In the genomic region with DNA sequence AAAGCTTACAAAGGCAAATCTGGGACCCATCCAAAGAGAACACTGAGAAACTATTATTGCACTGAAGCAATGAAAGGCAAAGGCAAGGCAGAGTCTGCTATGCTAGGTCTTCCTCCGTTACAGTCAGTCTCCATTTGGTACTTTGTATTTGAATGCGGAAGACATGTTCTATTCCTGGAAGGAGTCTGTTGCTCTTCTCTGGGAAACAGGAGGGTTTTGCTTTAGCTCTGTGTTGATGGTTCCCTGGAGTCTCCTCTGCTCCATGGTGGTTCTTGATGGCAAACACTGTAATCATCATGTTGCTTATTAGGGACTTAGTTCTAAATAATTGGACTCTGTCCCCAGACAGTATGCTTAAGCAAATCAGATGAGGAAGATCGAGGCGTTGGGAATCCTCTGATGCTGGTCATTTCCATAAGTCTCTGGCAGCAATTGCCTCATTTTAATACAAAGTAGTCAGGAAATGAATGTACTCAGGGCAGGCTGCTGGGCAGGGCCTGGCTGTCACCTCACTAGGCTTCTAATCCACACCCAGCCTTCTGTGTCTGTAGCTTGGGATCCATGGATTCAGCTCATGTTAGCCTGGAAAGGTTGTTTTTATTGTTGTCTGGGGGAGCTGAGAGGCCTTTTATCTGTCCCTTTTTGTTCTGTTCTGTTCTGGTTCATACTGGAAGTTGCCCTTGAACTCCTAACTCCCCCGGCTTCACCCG, we compare ENCODE assay signal across 29 mouse cellular contexts.
A peak's percentile ranks its signal among the peaks of the same experiment; 100 is the strongest.
DNase-seq lines count a peak whose midpoint lies in the region; ATAC-seq and TF ChIP-seq lines count a peak whose summit lies in the region.
"Had no signal": no experiment of that assay in that cellular context is flagged by ENCODE, and none has a peak within 500 bp of the region (broad histone marks: within the 10 kb centered on the region; RNA-seq: fewer than 3 reads in every experiment).

No protein-coding gene starts in this region.

- WGBS in midbrain, postnatal 0 days = 59% methylated on average over 6 of the region's 6 CpGs
- WGBS in midbrain, embryonic 11.5 days = 81% methylated on average over 6 of the region's 6 CpGs
- 55% methylated on average over 6 of the region's 6 CpGs for WGBS in neural tube, embryonic 15.5 days

- no peak for DNase-seq in frontal cortex, postnatal 25 days (ENCODE audit: low spot score in 2 of 2)
- DNase-seq in midbrain, postnatal 0 days (ENCODE audit: low spot score) = peak; percentile 13
- no peak for DNase-seq in midbrain, embryonic 11.5 days (ENCODE audit: low spot score, missing footprints)
- peak; percentile 79 for DNase-seq in R1 (ENCODE audit: low read depth, low spot score)
- DNase-seq in spleen, postnatal 10 days (ENCODE audit: low spot score in 2 of 2) = no peak
- DNase-seq: adrenal gland, postnatal 14 days; cerebellum, adult 11-12 months; cerebellum, adult 9-11 months; embryo, embryonic 11 days; gastrocnemius, postnatal 14 days; heart, postnatal 14 days; kidney, adult 2 months; kidney, postnatal 36 days; lung, embryonic 14.5 days; lung, postnatal 14 days; spleen, adult 18-20 months; thymus, postnatal 4 days had no signal

- H3K9ac ChIP-seq in midbrain, postnatal 0 days (replicated peaks; ENCODE audit: low read length, poor library complexity, severe bottlenecking) = no peak overlapping the region
- H3K9ac ChIP-seq in midbrain, embryonic 11.5 days (ENCODE audit: low read length) = no peak overlapping the region
- no peak overlapping the region for H3K9ac ChIP-seq in neural tube, embryonic 15.5 days (replicated peaks)
- H3K9ac ChIP-seq: embryonic facial prominence, embryonic 13.5 days; limb, embryonic 12.5 days; liver, embryonic 15.5 days; lung, embryonic 14.5 days; midbrain, embryonic 12.5 days had no signal

- ATAC-seq in frontal cortex, adult (ENCODE audit: low TSS enrichment) = peak; percentile 59; the same call in 1 of the 2 replicates
- ATAC-seq in midbrain, postnatal 0 days (ENCODE audit: low FRiP score) = no peak
- no peak for ATAC-seq in midbrain, embryonic 11.5 days (ENCODE audit: low FRiP score)
- ATAC-seq in neural tube, embryonic 15.5 days (ENCODE audit: low FRiP score) = peak; percentile 61; the same call in 1 of the 2 replicates
- ATAC-seq: forebrain, embryonic 16.5 days had no signal

- H3K4me1 ChIP-seq in midbrain, postnatal 0 days (ENCODE audit: insufficient read depth, low read length) = no peaks in the 10 kb centered on the region
- 0 out of 2 replicates have a peak, but pooled peaks cover 3% of the 10 kb centered on the region for H3K4me1 ChIP-seq in midbrain, embryonic 11.5 days (ENCODE audit: control insufficient read depth, insufficient read depth, low read length)
- peaks cover 8% of the 10 kb centered on the region; the same call in 1 of the 2 replicates for H3K4me1 ChIP-seq in neural tube, embryonic 15.5 days
- H3K4me1 ChIP-seq: embryonic facial prominence, embryonic 13.5 days; hindbrain, embryonic 10.5 days; limb, embryonic 12.5 days; liver, embryonic 15.5 days; midbrain, embryonic 12.5 days had no signal

- H3K4me2 ChIP-seq in midbrain, postnatal 0 days (ENCODE audit: low read depth, low read length, poor library complexity, severe bottlenecking) = no peak overlapping the region
- H3K4me2 ChIP-seq in midbrain, embryonic 11.5 days = no peak overlapping the region
- H3K4me2 ChIP-seq in neural tube, embryonic 15.5 days = no peak overlapping the region
- H3K4me2 ChIP-seq: embryonic facial prominence, embryonic 13.5 days; limb, embryonic 12.5 days; liver, embryonic 15.5 days; lung, embryonic 14.5 days; midbrain, embryonic 12.5 days had no signal

- no peaks in the 10 kb centered on the region for H3K27me3 ChIP-seq in midbrain, postnatal 0 days (ENCODE audit: insufficient read depth, low read length)
- H3K27me3 ChIP-seq in midbrain, embryonic 11.5 days (ENCODE audit: control insufficient read depth, insufficient read depth, low read length) = no peaks in the 10 kb centered on the region
- no peaks in the 10 kb centered on the region for H3K27me3 ChIP-seq in neural tube, embryonic 15.5 days (replicated peaks)
- H3K27me3 ChIP-seq: embryonic facial prominence, embryonic 13.5 days; limb, embryonic 12.5 days; liver, embryonic 15.5 days; midbrain, embryonic 12.5 days had no signal

- no peak overlapping the region for H3K4me3 ChIP-seq in midbrain, postnatal 0 days (ENCODE audit: low read depth, low read length)
- no peak overlapping the region for H3K4me3 ChIP-seq in midbrain, embryonic 11.5 days (ENCODE audit: low read depth, low read length)
- H3K4me3 ChIP-seq in neural tube, embryonic 15.5 days (replicated peaks) = no peak overlapping the region
- H3K4me3 ChIP-seq: embryonic facial prominence, embryonic 13.5 days; erythroblast, embryonic 14.5 days; hindbrain, embryonic 10.5 days; layer of hippocampus, adult 2 months; left cerebral cortex, adult 2 months; limb, embryonic 12.5 days; liver, embryonic 15.5 days; midbrain, embryonic 12.5 days had no signal

- no peaks in the 10 kb centered on the region for H3K36me3 ChIP-seq in midbrain, postnatal 0 days (ENCODE audit: insufficient read depth, low read length)
- H3K36me3 ChIP-seq in midbrain, embryonic 11.5 days (ENCODE audit: control insufficient read depth, insufficient read depth, low read length) = no peaks in the 10 kb centered on the region
- H3K36me3 ChIP-seq in neural tube, embryonic 15.5 days = no peaks in the 10 kb centered on the region
- H3K36me3 ChIP-seq: embryonic facial prominence, embryonic 13.5 days; hindbrain, embryonic 10.5 days; limb, embryonic 12.5 days; liver, embryonic 15.5 days; midbrain, embryonic 12.5 days had no signal

- no peak for TF ChIP-seq CTCF in midbrain, postnatal 0 days (IDR thresholded peaks at IDR 0.05)

- H3K27ac ChIP-seq in midbrain, postnatal 0 days (ENCODE audit: low read depth, low read length) = no peak overlapping the region
- no peak overlapping the region for H3K27ac ChIP-seq in midbrain, embryonic 11.5 days (ENCODE audit: low read depth, low read length)
- 0 out of 2 replicates have a peak overlapping the region, but pooled peaks have one; percentile 45 for H3K27ac ChIP-seq in neural tube, embryonic 15.5 days (replicated peaks)
- H3K27ac ChIP-seq: embryonic facial prominence, embryonic 13.5 days; hindbrain, embryonic 10.5 days; layer of hippocampus, adult 2 months; left cerebral cortex, adult 2 months; limb, embryonic 12.5 days; liver, embryonic 15.5 days; midbrain, embryonic 12.5 days; stomach, postnatal 0 days had no signal

- H3K9me3 ChIP-seq in midbrain, postnatal 0 days (ENCODE audit: low read length) = no peaks in the 10 kb centered on the region
- H3K9me3 ChIP-seq in midbrain, embryonic 11.5 days (ENCODE audit: control insufficient read depth, low read length) = no peaks in the 10 kb centered on the region
- H3K9me3 ChIP-seq in neural tube, embryonic 15.5 days (replicated peaks) = no peaks in the 10 kb centered on the region
- H3K9me3 ChIP-seq: embryonic facial prominence, embryonic 13.5 days; hindbrain, embryonic 10.5 days; limb, embryonic 12.5 days; liver, embryonic 15.5 days; midbrain, embryonic 12.5 days had no signal

Comparison
In these comparisons a context has a peak if more than half of its experiments do, and no peak if none do; other contexts are left out.
1. DNase-seq: peak in midbrain, postnatal 0 days (single experiment) and R1 (single experiment); none in frontal cortex, postnatal 25 days (0 of 2), midbrain, embryonic 11.5 days (single experiment) and spleen, postnatal 10 days (0 of 2).
2. ATAC-seq: peak in frontal cortex, adult (single experiment) and neural tube, embryonic 15.5 days (single experiment); none in midbrain, postnatal 0 days (single experiment) and midbrain, embryonic 11.5 days (single experiment).